Mouse (Mus musculus) limb, embryonic 15.5 days (tissue): ENCODE results near the gene Nav2. TPM values are rescaled to one million over a fixed set of nuclear protein-coding genes. Genes with fewer than 3 reads are reported as not detected.
A peak's percentile ranks its signal among the peaks of the same experiment; 100 is the strongest.

Source experiments
- ATAC-seq: fragments of 200-750 bp; cut with Nextera tagmentation; 2 replicates; pipeline ENCODE4 v1.8.0; 2017; ENCODE audit warnings: low read depth, moderate TSS enrichment; ENCODE audit not compliant: insufficient number of reproducible peaks, low FRiP score, low TSS enrichment
- H3K27ac ChIP-seq: fragments of 300-500 bp; sonication (generic); 2 replicates; pipeline ENCODE4 v1.5.1; 2015; ENCODE audit warnings: moderate library complexity, mild to moderate bottlenecking, inconsistent platforms
- H3K27me3 ChIP-seq: fragments of 300-500 bp; sonication (generic); 2 replicates; pipeline ENCODE4 v1.6.1; 2015; ENCODE audit warnings: inconsistent platforms
- H3K36me3 ChIP-seq: fragments of 300-500 bp; sonication (generic); 2 replicates; pipeline ENCODE4 v1.6.1; 2015; ENCODE audit warnings: inconsistent platforms
- H3K4me1 ChIP-seq: fragments of 300-500 bp; sonication (generic); 2 replicates; pipeline ENCODE4 v1.6.1; 2015; ENCODE audit warnings: inconsistent platforms
- H3K4me2 ChIP-seq: fragments of 300-500 bp; sonication (generic); 2 replicates; pipeline ENCODE4 v1.6.1; 2015; ENCODE audit warnings: mild to moderate bottlenecking, inconsistent platforms
- H3K4me3 ChIP-seq: fragments of 300-500 bp; sonication (generic); 2 replicates; pipeline ENCODE4 v1.5.1; 2015; ENCODE audit warnings: mild to moderate bottlenecking, inconsistent platforms
- H3K9ac ChIP-seq: fragments of 300-500 bp; sonication (generic); 2 replicates; pipeline ENCODE4 v1.6.1; 2015; ENCODE audit warnings: inconsistent platforms
- H3K9me3 ChIP-seq: fragments of 300-500 bp; sonication (generic); 2 replicates; pipeline ENCODE4 v1.6.1; 2016; ENCODE audit warnings: inconsistent platforms
- WGBS: fragments of 180-500 bp; shearing (Covaris S2); methylation state at CpG from one replicate; pipeline ENCODE4 v1.1.7; 2015; 5-methylcytosine and 5-hydroxymethylcytosine counted together
- polyA plus RNA-seq: library from polyadenylated mRNA; unstranded; fragments of >200 nt; fragmentation: Nextera tagmentation; extraction: Ambion mirVana; gene quantifications from 2 replicates; pipeline ENCODE4 v1.2.1, GENCODE M21; 2015

The Nav2 gene
- polyA plus RNA-seq, 1 experiment from 2014 or later = 17.3 TPM

DNA sequence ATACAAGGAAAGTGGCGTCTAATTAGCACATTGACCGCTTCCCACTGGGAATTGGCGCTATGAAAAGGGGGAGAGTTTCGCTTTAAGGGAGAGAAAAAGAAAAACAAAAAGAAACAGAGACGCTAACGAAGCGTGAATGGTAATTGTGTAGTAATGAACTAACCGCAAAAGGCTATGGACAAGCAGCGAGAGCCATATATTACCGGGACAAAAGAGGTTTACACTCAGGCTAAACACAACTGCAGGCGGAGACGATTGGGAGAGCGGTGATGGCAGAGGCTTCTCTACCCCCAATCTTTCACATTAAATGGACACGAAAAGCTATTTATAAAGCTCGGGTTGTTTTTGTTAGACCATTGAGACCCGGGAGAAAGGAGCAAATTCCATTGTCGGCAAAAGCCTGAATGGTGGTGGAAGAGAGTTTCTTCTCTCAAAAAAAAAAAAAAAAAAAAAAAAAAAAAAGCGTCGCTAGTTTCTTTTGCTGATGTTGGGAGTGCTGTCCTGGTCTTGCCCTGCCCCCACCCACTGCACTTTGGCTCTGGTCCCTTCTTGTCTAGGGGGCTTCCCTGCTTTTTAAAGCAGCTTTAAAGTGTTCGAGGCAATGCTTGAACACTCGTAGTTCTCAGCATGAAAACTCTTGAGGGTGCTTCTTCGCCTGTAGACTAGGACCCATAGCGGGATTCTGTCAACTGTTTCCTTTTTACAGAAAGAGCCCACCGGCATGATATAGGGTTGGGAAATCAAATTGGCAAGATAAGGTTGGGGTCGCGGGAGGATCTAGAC lies 726.0 kb downstream of the Nav2 start:
- H3K36me3 ChIP-seq = no peaks in the 10 kb centered on the region
- no peaks in the 10 kb centered on the region for H3K9me3 ChIP-seq
- no peak overlapping the region for H3K27ac ChIP-seq
- H3K4me1 ChIP-seq = peaks cover 49% of the 10 kb centered on the region
- ATAC-seq = no peak
- H3K27me3 ChIP-seq = peaks cover 89% of the 10 kb centered on the region
- peak overlapping the region; percentile 53 for H3K4me2 ChIP-seq
- no peak overlapping the region for H3K9ac ChIP-seq
- 1% methylated on average over 26 of the region's 26 CpGs for WGBS
- peak overlapping the region; percentile 35 for H3K4me3 ChIP-seq

DNA sequence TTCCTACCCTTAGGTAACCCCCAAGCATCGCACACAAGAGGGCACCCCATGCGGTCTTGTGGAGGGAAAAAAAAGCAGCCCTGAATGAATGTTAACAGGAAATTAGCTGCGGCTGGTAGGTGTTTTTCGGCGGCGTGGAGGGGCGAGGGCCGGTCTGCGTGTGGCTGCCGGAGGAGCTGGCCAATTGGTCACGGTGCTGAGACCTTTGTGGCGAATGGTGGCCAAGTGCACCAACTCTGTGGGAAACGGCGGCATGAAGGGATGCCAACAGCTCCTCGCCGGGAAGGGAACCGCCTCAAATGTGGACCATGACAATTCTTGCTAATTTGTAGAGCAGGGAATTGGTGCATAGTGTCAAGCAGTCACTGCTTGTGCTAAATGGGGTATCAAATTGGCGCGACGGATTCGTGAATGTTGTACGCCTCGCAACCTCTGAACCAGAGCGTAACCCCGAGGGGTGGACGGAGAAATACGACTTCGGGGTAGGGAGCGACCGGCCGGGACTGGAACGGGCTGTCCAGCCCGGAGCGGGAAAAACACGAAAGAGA lies 726.6 kb downstream of the Nav2 start:
- H3K4me3 ChIP-seq = 0 out of 2 replicates have a peak overlapping the region, but pooled peaks have one; percentile 8
- no peak for ATAC-seq
- H3K27ac ChIP-seq = no peak overlapping the region
- peaks cover 49% of the 10 kb centered on the region for H3K4me1 ChIP-seq
- no peak overlapping the region for H3K4me2 ChIP-seq
- no peak overlapping the region for H3K9ac ChIP-seq
- no peaks in the 10 kb centered on the region for H3K36me3 ChIP-seq
- no peaks in the 10 kb centered on the region for H3K9me3 ChIP-seq
- H3K27me3 ChIP-seq = peaks cover 91% of the 10 kb centered on the region
- 1% methylated on average over 35 of the region's 35 CpGs for WGBS

DNA sequence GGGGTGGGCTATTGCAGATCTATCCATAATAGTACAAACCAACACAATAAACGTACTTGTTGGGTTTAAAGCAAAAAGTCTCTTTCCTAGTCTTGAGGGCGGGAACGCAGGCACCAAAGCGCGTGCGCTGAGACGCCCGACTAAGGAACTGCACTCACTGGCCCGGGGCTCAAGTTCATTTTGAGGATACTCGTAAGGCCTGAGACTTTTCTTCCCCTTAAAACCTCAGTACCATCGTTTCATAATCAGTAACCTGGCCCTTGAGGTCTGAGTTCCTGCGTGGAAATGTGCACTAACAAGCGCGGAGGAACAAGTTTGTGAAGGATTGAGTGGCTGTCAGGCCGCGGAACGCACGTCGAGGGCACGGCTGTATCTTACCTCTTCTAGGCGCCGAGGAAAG lies 727.5 kb downstream of the Nav2 start:
- peak overlapping the region; percentile 9; the same call in 1 of the 2 replicates for H3K4me3 ChIP-seq
- H3K9ac ChIP-seq = no peak overlapping the region
- no peak overlapping the region for H3K27ac ChIP-seq
- no peak for ATAC-seq
- H3K36me3 ChIP-seq = no peaks in the 10 kb centered on the region
- peaks cover 49% of the 10 kb centered on the region for H3K4me1 ChIP-seq
- H3K27me3 ChIP-seq = peaks cover 93% of the 10 kb centered on the region
- no peak overlapping the region for H3K4me2 ChIP-seq
- H3K9me3 ChIP-seq = no peaks in the 10 kb centered on the region
- WGBS = 2% methylated on average over 22 of the region's 22 CpGs

DNA sequence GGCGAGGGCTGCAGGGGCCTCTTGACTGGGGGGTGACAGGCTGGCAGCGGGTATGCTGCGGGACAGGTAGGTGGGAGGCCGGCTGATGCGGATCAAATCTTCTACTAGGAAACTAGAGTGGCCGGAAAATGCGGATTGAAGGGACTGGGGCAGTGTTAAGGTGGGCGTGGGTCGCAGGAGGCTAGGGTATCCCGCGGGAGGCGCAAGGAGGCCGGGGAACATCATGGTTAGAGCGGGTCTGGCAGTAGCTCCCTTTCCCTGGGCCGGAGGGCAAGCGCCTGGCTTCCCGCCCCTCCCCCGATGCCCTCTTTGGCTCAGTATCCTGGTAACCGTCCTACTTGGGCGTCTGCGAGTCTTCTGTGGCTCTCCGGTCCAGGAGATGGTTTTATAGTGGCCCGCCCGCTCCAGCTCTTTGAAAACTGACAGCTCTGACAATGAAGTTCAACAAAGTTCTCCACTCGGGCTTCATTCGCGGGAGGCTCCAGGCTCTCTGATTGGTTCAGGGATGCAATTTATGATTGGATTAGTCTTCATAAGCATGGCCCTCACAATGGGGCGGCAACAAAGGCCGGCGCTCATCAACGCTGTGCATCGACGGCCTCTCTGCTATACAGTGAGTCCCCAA lies 728.1 kb downstream of the Nav2 start, which contains the start of gene Dbx1:
TSS of gene Dbx1 (minus strand) at position 359 of the 625 bp plus-strand sequence.
- Histone ChIP-seq H3K9me3 (no peaks in the 10 kb centered on the region), H3K36me3 (no peaks in the 10 kb centered on the region), H3K4me3 (peak within 1 kb of the TSS; percentile 9; the same call in 1 of the 2 replicates), H3K4me2 (no peak within 1 kb of the TSS), H3K27me3 (peaks cover 94% of the 10 kb centered on the region), H3K4me1 (peaks cover 49% of the 10 kb centered on the region), H3K9ac (no peak within 1 kb of the TSS), H3K27ac (no peak within 1 kb of the TSS)
- WGBS = 2% methylated on average over 33 of the region's 33 CpGs
- no peak for ATAC-seq

DNA sequence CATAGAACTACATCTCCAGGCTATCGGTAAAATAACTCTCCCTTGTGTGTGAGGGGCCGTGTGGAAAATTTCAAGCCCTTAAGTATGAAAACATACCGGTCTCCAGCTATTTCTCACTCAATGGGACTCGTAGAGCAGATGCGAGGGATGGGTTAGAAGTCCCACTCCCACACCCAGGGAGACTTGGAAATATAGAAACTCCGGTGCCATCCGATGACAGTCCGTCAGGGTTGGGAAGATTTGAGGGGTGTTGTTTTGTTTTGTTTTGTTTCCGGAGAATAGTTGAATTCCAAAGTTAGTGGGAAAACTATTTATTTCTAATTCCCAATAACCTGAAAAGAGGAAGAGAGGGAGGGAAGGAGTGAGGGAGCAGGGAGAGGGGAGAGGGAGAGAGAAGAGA lies 728.8 kb downstream of the Nav2 start:
- peaks cover 47% of the 10 kb centered on the region for H3K4me1 ChIP-seq
- no peak overlapping the region for H3K27ac ChIP-seq
- H3K9me3 ChIP-seq = no peaks in the 10 kb centered on the region
- no peak overlapping the region for H3K4me3 ChIP-seq
- H3K27me3 ChIP-seq = peaks cover 90% of the 10 kb centered on the region
- no peak overlapping the region for H3K4me2 ChIP-seq
- H3K36me3 ChIP-seq = no peaks in the 10 kb centered on the region
- H3K9ac ChIP-seq = no peak overlapping the region
- 2% methylated on average over 9 of the region's 9 CpGs for WGBS
- ATAC-seq = no peak

DNA sequence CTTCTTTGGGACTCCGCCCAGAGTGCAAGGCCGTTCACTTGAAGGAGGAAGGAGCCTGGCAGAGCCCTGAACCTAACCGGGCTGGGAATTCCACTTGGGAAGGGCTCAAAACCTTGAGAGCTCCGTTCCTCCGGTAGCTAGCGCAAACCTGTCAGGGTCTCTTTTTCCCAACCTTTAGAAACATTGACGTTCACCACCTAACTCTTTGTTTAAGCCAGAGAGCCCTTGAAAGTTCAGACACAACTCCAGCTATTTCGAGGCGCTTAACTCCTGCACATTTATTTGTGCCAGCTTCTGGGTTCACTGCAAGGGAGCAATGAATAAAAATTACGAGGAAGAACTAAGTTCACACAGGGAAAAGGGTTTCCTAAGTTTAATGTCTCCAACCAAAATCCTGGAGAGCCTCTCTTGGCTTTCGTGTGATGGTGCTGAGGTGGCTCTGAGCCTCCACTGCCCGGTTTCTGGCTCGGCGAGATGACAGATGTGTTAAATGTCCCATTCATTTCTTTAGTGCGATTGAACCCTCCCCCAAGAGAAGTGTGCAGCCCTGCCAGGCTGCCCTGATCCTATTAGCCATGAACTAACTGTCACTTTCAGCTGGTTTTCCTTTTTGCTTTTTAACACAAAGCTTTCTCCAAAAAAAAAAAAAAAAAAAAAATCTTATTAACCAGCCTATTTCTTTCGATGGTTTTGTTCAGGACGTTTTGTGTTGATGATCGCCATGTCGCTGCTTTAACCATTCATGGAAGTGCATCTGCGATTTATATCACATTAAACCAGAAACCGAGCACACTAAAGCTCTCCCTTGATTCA lies 729.5 kb downstream of the Nav2 start:
- peaks cover 82% of the 10 kb centered on the region for H3K27me3 ChIP-seq
- no peak overlapping the region for H3K4me2 ChIP-seq
- H3K9me3 ChIP-seq = no peaks in the 10 kb centered on the region
- no peaks in the 10 kb centered on the region for H3K36me3 ChIP-seq
- WGBS = under 1% methylated on average over 21 of the region's 21 CpGs
- no peak for ATAC-seq
- H3K4me1 ChIP-seq = peaks cover 45% of the 10 kb centered on the region
- no peak overlapping the region for H3K9ac ChIP-seq
- no peak overlapping the region for H3K4me3 ChIP-seq
- no peak overlapping the region for H3K27ac ChIP-seq

DNA sequence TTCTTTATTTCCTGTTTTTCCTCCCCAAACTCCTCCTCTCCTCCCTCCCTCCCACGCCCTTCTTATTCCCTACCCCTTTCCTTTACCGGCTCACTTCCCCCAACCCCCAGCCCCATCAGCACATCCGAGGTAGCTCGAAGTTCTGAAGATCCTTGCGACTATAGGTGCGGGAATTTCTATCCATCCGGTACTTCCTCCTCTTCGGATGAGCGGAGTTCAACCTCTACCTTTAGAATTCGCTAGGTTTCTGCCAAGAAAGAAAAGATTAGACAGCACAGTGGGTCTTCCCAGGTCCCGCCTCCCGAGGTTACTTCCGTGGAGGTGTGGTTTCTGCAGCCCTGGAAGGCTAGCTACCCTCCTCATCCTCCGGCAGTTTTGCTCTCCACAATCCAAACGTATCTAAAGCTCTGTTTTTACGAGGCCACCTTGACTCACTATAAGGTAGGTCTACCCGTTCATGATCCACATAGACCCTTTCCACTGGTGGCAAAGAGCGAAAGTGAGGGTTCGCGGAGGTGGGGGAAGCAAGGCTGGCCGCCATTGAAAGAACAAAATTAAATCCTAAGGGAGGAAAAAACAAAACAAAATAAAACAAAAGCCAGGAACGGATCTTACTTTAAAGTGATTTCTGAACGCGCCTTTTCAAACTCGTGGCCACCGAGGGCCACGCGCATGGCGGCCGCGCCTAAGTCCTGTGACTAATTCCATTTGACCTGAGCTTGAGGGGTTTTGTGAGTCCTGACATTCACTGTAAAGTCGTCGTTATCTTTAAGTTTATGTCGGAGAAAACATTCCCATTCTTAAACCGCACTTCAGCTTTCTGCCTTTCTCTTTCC lies 730.6 kb downstream of the Nav2 start:
- no peak for ATAC-seq
- H3K4me3 ChIP-seq = peak overlapping the region; percentile 21
- no peaks in the 10 kb centered on the region for H3K36me3 ChIP-seq
- H3K4me2 ChIP-seq = peak overlapping the region; percentile 23
- peaks cover 71% of the 10 kb centered on the region for H3K27me3 ChIP-seq
- H3K27ac ChIP-seq = no peak overlapping the region
- no peak overlapping the region for H3K9ac ChIP-seq
- peaks cover 34% of the 10 kb centered on the region for H3K4me1 ChIP-seq
- H3K9me3 ChIP-seq = no peaks in the 10 kb centered on the region
- 4% methylated on average over 35 of the region's 35 CpGs for WGBS

DNA sequence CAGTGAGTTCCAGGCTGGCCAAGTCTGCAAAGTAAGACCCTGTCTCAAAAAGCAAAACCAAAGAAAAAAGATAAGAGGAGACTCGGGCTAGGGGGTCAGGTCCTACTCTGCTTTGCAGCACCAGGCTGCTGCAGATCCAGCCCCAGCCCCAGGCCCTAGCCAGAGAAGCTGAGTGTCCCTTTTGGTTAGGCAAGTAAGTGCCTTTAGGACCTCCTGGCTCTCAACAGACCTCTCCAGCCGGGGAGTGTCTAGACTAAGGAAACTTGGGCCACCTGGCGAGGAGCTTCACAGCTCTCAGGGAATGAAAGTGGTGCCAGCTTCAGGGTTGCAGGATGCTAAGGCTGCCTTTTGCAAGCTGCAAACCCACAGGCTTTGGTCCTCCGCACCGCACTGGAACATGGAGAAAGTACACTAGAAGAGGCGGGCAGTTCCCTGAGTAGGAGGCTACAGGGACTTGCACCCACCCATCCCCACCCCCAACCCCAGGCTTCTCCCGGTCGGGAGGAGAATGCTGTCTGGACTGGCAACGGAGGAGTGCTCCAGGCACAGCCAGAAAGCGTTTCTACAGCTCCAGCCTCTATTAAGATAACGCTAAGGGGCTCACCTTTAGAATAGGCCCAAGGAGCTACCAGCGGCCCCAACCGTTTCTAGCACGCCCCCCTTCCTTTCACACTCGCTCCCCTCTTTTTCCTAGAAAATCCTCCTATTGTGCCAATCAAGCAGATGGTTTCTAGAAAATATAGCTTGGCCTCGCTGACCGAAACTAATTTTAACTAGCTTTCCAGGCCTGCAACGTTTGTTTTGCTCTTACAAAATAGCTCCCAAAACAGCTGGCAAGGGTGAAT lies 731.6 kb downstream of the Nav2 start:
- H3K4me2 ChIP-seq = no peak overlapping the region
- H3K9me3 ChIP-seq = no peaks in the 10 kb centered on the region
- no peak overlapping the region for H3K27ac ChIP-seq
- peaks cover 25% of the 10 kb centered on the region for H3K4me1 ChIP-seq
- WGBS = 19% methylated on average over 18 of the region's 18 CpGs
- no peak for ATAC-seq
- H3K36me3 ChIP-seq = no peaks in the 10 kb centered on the region
- no peak overlapping the region for H3K9ac ChIP-seq
- H3K27me3 ChIP-seq = peaks cover 62% of the 10 kb centered on the region
- no peak overlapping the region for H3K4me3 ChIP-seq

DNA sequence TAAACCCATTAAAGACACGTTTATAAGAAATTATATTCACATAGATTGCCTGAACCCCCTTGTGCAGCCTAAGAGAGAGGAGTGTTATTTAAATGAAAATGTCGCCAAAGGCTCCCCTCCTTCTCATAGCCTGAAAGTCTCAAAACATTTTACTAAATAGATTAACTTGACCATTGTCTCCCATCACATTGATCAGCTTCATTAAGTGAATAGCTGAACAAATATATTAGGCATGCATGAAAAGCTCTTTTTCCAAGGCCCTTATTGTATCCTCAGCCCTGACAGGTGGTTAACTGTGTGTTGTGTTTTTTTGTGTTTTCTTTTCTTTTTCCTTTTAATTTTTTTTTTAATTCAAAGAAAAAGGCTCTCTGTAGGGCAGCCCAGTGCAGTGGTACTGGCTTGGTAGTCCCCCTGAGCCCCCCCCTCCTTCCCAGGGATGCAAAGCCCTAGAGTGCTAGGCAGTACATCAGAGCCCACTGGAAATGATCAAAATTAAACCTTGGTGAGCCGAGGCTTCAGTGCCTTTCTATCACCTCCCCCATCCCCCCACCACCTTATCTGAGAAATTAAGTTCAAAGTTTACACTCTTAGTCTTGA lies 732.3 kb downstream of the Nav2 start:
- no peak overlapping the region for H3K9ac ChIP-seq
- H3K36me3 ChIP-seq = no peaks in the 10 kb centered on the region
- WGBS = 42% methylated on average over 3 of the region's 3 CpGs
- H3K27ac ChIP-seq = no peak overlapping the region
- H3K4me3 ChIP-seq = no peak overlapping the region
- no peaks in the 10 kb centered on the region for H3K9me3 ChIP-seq
- ATAC-seq = no peak
- H3K4me1 ChIP-seq = peaks cover 21% of the 10 kb centered on the region
- peaks cover 55% of the 10 kb centered on the region for H3K27me3 ChIP-seq
- no peak overlapping the region for H3K4me2 ChIP-seq
